Mouse (Mus musculus) ES-Bruce4 (cell line): ENCODE measurements around the gene Col2a1.

Experiments used
- EP300 ChIP-seq: IDR thresholded peaks from 2 replicates; pipeline ENCODE4 v1.6.1; 2011; ENCODE audit warnings: low read depth, low read length; ENCODE audit not compliant: insufficient read depth
- POLR2A ChIP-seq: IDR thresholded peaks from one replicate; pipeline ENCODE4 v1.8.1; 2011; ENCODE audit warnings: low read length; ENCODE audit not compliant: insufficient read depth

DNA sequence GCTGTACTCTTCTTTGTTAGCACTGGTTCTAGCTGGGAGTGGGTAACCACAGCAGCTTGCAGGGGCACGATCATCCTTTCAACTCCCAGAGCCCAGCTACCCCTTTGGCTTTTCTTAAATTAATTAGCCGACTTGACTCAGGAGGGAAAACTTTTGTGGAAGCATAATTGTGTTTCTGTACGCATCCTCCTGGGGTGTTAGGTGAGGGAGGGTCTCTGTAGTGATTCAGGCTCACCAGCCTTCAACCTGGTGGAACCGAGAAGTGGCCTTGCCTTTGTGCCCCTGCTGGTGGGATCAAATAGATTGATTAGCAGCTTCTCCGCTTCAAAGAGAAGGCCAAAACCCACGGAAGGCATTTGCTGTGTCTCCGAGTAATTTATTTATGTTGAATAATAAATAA lies 4.5 kb downstream of the Col2a1 start:
- TF ChIP-seq EP300 (no peak), POLR2A (no peak)
